Mouse (Mus musculus): ENCODE data around the gene Pla2g7. TPM values are rescaled to one million over a fixed set of nuclear protein-coding genes. Genes with fewer than 3 reads are reported as not detected.
A peak's percentile ranks its signal among the peaks of the same experiment; 100 is the strongest.

Gene Pla2g7
- polyA plus RNA-seq, 1 experiment from 2014 or later: 9.8 TPM

DNA sequence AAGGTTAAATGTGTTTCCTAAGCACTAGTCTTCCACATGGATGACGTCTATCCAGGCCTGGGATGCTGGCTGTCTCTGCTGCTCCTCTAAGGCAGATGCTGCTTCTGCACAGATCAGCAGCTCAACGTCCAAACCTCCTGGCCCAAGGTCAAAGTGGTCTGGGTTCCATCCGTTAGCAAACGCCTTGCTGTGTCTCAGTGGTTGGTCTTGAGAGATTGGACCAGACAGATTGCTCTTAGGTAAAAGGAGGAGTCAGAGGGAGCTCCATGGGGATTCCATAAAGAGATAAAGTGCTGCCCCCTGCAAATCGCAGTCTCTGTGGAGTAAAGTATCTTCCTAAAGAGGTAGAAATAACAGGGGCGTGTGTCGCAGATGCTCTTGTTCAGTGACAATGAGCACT, 75.3 kb downstream of the Pla2g7 start:
- Histone ChIP-seq H3K4me1 (ENCODE audit: control insufficient read depth, insufficient read depth, low read length) (no peaks in the 10 kb centered on the region), H3K4me2 (ENCODE audit: low read depth, low read length) (no peak overlapping the region), H3K9me3 (replicated peaks; ENCODE audit: control insufficient read depth, low read length) (no peaks in the 10 kb centered on the region), H3K27me3 (ENCODE audit: control insufficient read depth, insufficient read depth, low read length) (no peaks in the 10 kb centered on the region), H3K9ac (replicated peaks; ENCODE audit: low read length) (no peak overlapping the region), H3K4me3 (ENCODE audit: low read depth, low read length) (no peak overlapping the region), H3K36me3 (replicated peaks; ENCODE audit: control insufficient read depth, insufficient read depth, low read depth, low read length) (no peaks in the 10 kb centered on the region; the same call in 1 of the 2 replicates), H3K27ac (replicated peaks; ENCODE audit: low read depth, low read length) (no peak overlapping the region)
- WGBS: 78% methylated on average over 7 of the region's 7 CpGs
- DNase-seq (ENCODE audit: low spot score) (no peak), ATAC-seq (replicated peaks; ENCODE audit: insufficient number of reproducible peaks, low FRiP score, low TSS enrichment, low read depth) (no peak)

DNA sequence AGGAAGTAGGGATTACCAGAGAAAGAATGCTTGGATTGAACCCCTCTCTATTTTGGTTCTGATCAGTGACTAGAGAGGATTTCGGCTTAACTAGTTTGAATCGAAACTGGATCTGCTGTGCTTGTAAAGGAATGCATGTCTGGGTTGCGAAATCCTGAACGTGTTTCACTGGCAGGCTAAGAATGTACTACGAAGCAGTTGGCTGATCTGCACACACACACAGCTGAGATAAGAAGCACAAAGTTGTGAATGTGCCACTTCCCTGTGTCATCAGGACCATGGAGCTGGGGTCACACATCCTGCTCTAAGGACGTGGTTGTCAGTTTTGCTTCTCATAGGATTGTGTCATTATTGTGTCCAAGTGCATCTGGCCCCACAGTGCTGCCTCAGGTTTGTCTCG, 76.5 kb downstream of the Pla2g7 start:
- DNase-seq (ENCODE audit: low spot score) (no peak), ATAC-seq (replicated peaks; ENCODE audit: insufficient number of reproducible peaks, low FRiP score, low TSS enrichment, low read depth) (no peak)
- Histone ChIP-seq H3K9me3 (replicated peaks; ENCODE audit: control insufficient read depth, low read length) (no peaks in the 10 kb centered on the region), H3K4me2 (ENCODE audit: low read depth, low read length) (no peak overlapping the region), H3K27ac (replicated peaks; ENCODE audit: low read depth, low read length) (no peak overlapping the region), H3K4me1 (ENCODE audit: control insufficient read depth, insufficient read depth, low read length) (no peaks in the 10 kb centered on the region), H3K9ac (replicated peaks; ENCODE audit: low read length) (no peak overlapping the region), H3K36me3 (replicated peaks; ENCODE audit: control insufficient read depth, insufficient read depth, low read depth, low read length) (no peaks in the 10 kb centered on the region; the same call in 1 of the 2 replicates), H3K27me3 (ENCODE audit: control insufficient read depth, insufficient read depth, low read length) (no peaks in the 10 kb centered on the region), H3K4me3 (ENCODE audit: low read depth, low read length) (no peak overlapping the region)
- WGBS: 77% methylated on average over 7 of the region's 7 CpGs

DNA sequence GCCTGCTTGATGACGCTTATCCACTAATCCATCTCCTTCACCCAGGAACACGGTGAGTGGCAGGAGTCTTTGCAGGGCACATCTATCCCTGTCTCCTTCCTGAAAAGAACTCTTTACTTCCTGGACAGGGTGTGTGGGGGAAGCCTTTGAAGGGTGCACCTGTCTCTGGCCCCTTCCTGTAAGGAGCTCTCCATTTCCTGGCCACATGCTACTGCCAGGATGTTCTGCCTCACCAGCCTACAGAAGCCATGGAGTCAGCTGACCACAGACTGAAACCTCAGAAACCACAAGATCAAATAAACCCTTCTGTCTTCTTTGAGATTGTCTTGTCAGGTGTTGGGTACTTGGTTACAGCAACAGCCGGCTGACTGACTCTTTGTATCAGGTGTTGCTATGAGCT, 77.2 kb downstream of the Pla2g7 start:
- DNase-seq (ENCODE audit: low spot score): no peak
- Histone ChIP-seq H3K27me3 (ENCODE audit: control insufficient read depth, insufficient read depth, low read length) (no peaks in the 10 kb centered on the region), H3K4me1 (ENCODE audit: control insufficient read depth, insufficient read depth, low read length) (no peaks in the 10 kb centered on the region), H3K9me3 (replicated peaks; ENCODE audit: control insufficient read depth, low read length) (no peaks in the 10 kb centered on the region), H3K4me3 (ENCODE audit: low read depth, low read length) (no peak overlapping the region), H3K4me2 (ENCODE audit: low read depth, low read length) (no peak overlapping the region), H3K9ac (replicated peaks; ENCODE audit: low read length) (no peak overlapping the region), H3K36me3 (replicated peaks; ENCODE audit: control insufficient read depth, insufficient read depth, low read depth, low read length) (no peaks in the 10 kb centered on the region; the same call in 1 of the 2 replicates), H3K27ac (replicated peaks; ENCODE audit: low read depth, low read length) (no peak overlapping the region)
- 94% methylated on average over 3 of the region's 3 CpGs for WGBS
- no peak for ATAC-seq (replicated peaks; ENCODE audit: insufficient number of reproducible peaks, low FRiP score, low TSS enrichment, low read depth)

DNA sequence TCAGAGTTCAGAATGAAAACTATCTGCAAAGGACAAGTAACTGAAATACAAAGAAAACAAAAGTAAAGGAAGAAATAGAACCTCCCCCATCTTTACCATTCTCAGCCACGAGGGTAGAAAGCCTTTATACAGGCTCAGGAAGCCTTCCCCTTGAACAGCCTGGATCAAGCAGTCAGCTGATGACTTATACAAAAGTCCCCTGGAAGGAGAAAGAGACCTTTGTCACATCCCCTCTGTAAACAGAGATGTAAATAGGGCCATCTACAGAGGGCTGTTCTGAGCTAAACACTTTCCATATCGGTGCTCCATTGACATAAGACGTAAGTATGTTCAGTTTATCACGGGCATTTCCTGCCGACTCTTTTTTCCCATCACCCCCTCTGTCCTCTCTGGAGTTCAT, 79.0 kb downstream of the Pla2g7 start:
- H3K27me3 ChIP-seq (ENCODE audit: control insufficient read depth, insufficient read depth, low read length): no peaks in the 10 kb centered on the region
- H3K9me3 ChIP-seq (replicated peaks; ENCODE audit: control insufficient read depth, low read length): no peaks in the 10 kb centered on the region
- DNase-seq (ENCODE audit: low spot score) (no peak), ATAC-seq (replicated peaks; ENCODE audit: insufficient number of reproducible peaks, low FRiP score, low TSS enrichment, low read depth) (no peak)
- H3K4me1 ChIP-seq (ENCODE audit: control insufficient read depth, insufficient read depth, low read length): no peaks in the 10 kb centered on the region
- no peak overlapping the region for H3K27ac ChIP-seq (replicated peaks; ENCODE audit: low read depth, low read length)
- no peak overlapping the region for H3K4me3 ChIP-seq (ENCODE audit: low read depth, low read length)
- H3K9ac ChIP-seq (replicated peaks; ENCODE audit: low read length): no peak overlapping the region
- no peaks in the 10 kb centered on the region for H3K36me3 ChIP-seq (replicated peaks; ENCODE audit: control insufficient read depth, insufficient read depth, low read depth, low read length)
- no peak overlapping the region for H3K4me2 ChIP-seq (ENCODE audit: low read depth, low read length)
- WGBS: 58% methylated on average over 5 of the region's 5 CpGs

DNA sequence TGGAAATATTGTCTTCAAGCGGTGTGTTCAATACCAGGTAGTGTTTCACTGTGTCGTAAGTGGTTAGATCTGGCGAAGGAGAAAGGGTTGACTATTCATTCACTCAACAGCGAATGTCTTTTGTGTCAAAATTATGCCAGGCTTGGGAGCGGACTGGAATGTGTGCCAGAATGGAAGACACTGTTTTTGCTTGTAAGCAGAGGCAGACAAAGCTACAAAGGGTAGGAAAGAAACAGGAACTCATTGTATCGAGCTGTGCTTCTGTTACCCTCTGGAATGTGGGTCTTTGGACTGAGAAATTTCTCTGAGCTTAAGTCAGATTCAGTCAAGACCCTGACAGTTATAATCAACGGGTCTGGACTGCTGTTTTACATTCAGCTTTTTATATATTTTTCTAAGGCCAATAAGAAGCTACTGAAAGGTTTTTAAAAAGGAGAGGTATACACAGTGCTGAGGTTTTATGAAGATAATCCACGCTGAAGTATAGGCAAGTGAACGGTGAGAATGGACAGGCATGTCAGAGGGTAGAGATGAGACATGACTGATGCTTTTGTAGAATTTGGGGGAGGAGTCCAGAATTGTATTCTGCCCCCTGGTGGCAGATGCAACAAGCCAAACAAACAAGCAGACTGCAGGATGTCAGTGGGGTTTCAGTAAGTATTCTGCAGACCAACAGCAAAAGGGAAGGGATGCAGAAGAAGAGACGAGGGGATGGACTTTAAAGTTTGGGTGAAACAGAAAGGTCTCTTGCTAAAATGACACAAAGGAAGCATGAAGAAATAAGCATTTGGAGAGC, 81.9 kb downstream of the Pla2g7 start:
- Histone ChIP-seq H3K9me3 (replicated peaks; ENCODE audit: control insufficient read depth, low read length) (no peaks in the 10 kb centered on the region), H3K4me1 (ENCODE audit: control insufficient read depth, insufficient read depth, low read length) (no peaks in the 10 kb centered on the region), H3K9ac (replicated peaks; ENCODE audit: low read length) (no peak overlapping the region), H3K36me3 (replicated peaks; ENCODE audit: control insufficient read depth, insufficient read depth, low read depth, low read length) (no peaks in the 10 kb centered on the region; the same call in 1 of the 2 replicates), H3K27me3 (ENCODE audit: control insufficient read depth, insufficient read depth, low read length) (no peaks in the 10 kb centered on the region), H3K4me2 (ENCODE audit: low read depth, low read length) (no peak overlapping the region), H3K4me3 (ENCODE audit: low read depth, low read length) (no peak overlapping the region), H3K27ac (replicated peaks; ENCODE audit: low read depth, low read length) (no peak overlapping the region)
- 76% methylated on average over 10 of the region's 10 CpGs for WGBS
- DNase-seq (ENCODE audit: low spot score): peak; percentile 19
- ATAC-seq (replicated peaks; ENCODE audit: insufficient number of reproducible peaks, low FRiP score, low TSS enrichment, low read depth): no peak; the same call in 1 of the 2 replicates

DNA sequence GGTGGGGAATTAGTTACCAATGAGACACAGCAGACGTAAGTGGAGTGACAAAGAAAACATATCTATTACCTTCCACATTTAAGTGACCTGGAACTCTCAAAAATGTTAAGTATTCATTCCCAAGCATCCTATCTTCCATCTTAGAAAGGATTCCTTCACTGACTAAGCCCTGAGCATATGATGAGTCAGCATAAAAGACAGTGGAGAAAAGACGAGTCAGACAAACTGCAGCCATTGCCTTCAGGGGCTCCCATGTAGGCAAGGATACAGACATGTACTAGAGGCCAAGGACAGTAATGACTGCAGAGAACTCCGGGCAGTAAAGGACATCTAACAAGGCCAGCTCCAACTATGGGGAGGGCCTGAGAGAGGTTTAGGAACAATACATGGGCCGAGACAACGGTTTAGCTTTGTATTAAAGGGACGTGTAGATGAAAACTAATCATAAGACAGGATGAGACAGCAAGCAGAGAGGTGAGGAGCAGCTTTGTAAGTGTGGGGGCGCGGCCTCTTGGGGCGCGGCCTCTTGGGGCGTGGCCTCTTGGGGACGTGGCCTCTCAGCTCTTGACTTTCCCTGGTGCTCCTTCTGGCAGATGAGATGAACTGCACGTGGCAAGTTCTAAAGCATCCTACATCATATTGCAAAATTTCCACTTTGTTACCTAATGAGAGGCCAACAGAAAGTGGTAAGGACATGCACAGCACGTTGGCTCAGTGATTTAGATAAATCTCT, 83.6 kb downstream of the Pla2g7 start:
- H3K4me3 ChIP-seq (ENCODE audit: low read depth, low read length): no peak overlapping the region
- no peaks in the 10 kb centered on the region for H3K9me3 ChIP-seq (replicated peaks; ENCODE audit: control insufficient read depth, low read length)
- no peak for DNase-seq (ENCODE audit: low spot score)
- no peak overlapping the region for H3K27ac ChIP-seq (replicated peaks; ENCODE audit: low read depth, low read length)
- H3K36me3 ChIP-seq (replicated peaks; ENCODE audit: control insufficient read depth, insufficient read depth, low read depth, low read length): no peaks in the 10 kb centered on the region; the same call in 1 of the 2 replicates
- H3K4me1 ChIP-seq (ENCODE audit: control insufficient read depth, insufficient read depth, low read length): no peaks in the 10 kb centered on the region
- no peak overlapping the region for H3K4me2 ChIP-seq (ENCODE audit: low read depth, low read length)
- WGBS: 72% methylated on average over 14 of the region's 14 CpGs
- no peaks in the 10 kb centered on the region for H3K27me3 ChIP-seq (ENCODE audit: control insufficient read depth, insufficient read depth, low read length)
- no peak overlapping the region for H3K9ac ChIP-seq (replicated peaks; ENCODE audit: low read length)
- ATAC-seq (replicated peaks; ENCODE audit: insufficient number of reproducible peaks, low FRiP score, low TSS enrichment, low read depth): no peak

Other genes with a start within 250 kb of the Pla2g7 start
- 8.2 and 8.5 TPM in 2 replicates for gene Adgrf5, start 207.6 kb upstream of the Pla2g7 start, polyA plus RNA-seq (2014; fragmentation: Nextera tagmentation; extraction: Ambion mirVana)
- gene Mep1a, start 65.3 kb upstream of the Pla2g7 start, polyA plus RNA-seq (2014; fragmentation: Nextera tagmentation; extraction: Ambion mirVana): 0.18 TPM in 1 of 2 replicates, not detected in the other
- gene Ankrd66, start 24.5 kb upstream of the Pla2g7 start, polyA plus RNA-seq (2014; fragmentation: Nextera tagmentation; extraction: Ambion mirVana): 0.36 TPM in 1 of 2 replicates, not detected in the other
- not detected in 2 replicates for gene Tdrd6, start 62.2 kb downstream of the Pla2g7 start, polyA plus RNA-seq (2014; fragmentation: Nextera tagmentation; extraction: Ambion mirVana)
- gene Slc25a27, start 99.1 kb downstream of the Pla2g7 start, polyA plus RNA-seq (2014; fragmentation: Nextera tagmentation; extraction: Ambion mirVana): 16.5 and 21.1 TPM in 2 replicates
- 29.0 and 32.9 TPM in 2 replicates for gene Cyp39a1, start 99.3 kb downstream of the Pla2g7 start, polyA plus RNA-seq (2014; fragmentation: Nextera tagmentation; extraction: Ambion mirVana)
- gene Rcan2, start 233.3 kb downstream of the Pla2g7 start, polyA plus RNA-seq (2014; fragmentation: Nextera tagmentation; extraction: Ambion mirVana): 3.1 and 7.1 TPM in 2 replicates